Mouse (Mus musculus): Measurements from ENCODE around the gene Ddah2. TPM values are rescaled to one million over a fixed set of nuclear protein-coding genes. Genes with fewer than 3 reads are reported as not detected.
"Not testable (repeated sequence)": the region's sequence is repeated elsewhere in the genome, so short reads cannot be mapped to it uniquely, and the experiment has no call there.

The Ddah2 gene
- polyA plus RNA-seq, 1 experiment from 2014 or later, result 376 TPM

DNA sequence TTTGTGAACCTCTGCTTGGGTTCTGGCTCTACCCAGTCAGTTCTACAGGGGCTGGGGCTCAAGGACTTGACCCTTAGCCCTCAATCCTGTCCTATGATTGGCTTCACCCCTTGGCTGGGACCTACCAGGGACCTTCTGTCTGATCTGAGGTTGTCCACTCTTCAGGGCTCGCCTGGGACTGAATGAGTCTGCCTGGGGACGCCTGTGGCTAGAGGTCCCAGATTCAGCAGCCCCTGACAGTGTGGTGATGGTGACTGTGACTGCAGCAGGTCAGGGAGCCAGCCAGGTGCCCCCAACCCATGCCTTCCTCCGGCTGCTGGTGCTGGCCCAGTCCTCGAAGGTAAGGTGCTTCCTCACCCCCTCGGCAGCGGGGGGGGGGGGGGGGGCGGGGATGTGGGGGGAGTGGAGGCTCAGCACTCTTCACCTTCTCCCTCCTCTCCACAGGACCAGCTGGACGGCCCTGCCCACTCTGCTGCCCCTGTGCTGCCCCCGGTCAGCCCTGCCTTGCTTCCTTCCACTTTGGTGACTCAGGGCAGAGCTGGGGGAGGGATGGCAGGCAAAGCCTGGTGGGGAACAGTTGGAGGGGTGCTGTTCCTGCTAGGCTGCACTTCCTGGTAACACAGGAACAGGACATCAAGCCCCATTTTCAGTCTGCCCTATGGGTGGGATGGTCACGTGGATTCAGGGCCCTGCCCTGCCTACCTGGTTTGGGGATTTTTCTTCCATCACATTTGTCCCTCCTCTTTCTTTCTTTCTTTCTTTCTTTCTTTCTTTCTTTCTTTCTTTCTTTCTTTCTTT is 33.9 kb upstream of the Ddah2 start:
- 69% methylated on average over 5 of the region's 10 CpGs for WGBS
- no peak overlapping the region for H3K4me2 ChIP-seq (replicated peaks; ENCODE audit: low read depth, low read length)
- ATAC-seq (ENCODE audit: low FRiP score, low TSS enrichment), result no peak
- no peaks in the 10 kb centered on the region for H3K9me3 ChIP-seq (ENCODE audit: low read length)
- H3K36me3 ChIP-seq (ENCODE audit: insufficient read depth, low read length), result no peaks in the 10 kb centered on the region
- H3K27ac ChIP-seq (ENCODE audit: low read length), result no peak overlapping the region
- H3K4me1 ChIP-seq (ENCODE audit: insufficient read depth, low read length), result peaks cover 30% of the 10 kb centered on the region
- no peaks in the 10 kb centered on the region for H3K27me3 ChIP-seq (ENCODE audit: insufficient read depth, low read length)
- no peak overlapping the region for H3K9ac ChIP-seq (replicated peaks; ENCODE audit: low read length)
- H3K4me3 ChIP-seq (ENCODE audit: low read length), result no peak overlapping the region

DNA sequence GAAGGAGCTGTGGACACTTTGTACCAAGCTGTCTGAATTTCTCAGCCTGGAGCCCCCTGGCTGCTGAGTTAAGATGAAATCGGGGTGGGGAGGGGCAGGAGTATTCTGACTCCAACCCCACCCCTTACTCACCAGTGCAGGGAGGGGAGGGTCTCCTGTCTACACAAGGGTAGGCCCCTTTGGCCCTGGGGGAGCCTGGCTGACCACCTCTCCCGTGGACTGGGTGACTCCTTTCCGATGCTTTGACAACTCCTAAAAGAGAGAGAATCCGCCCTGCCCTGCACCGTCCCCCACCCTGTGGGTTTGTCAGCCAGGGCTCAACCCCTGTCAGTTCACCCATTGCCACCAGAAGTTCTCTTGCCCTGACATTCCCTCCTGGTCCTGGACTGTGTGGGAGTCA is 32.6 kb upstream of the Ddah2 start:
- Histone ChIP-seq H3K27me3 (ENCODE audit: insufficient read depth, low read length) (no peaks in the 10 kb centered on the region), H3K4me2 (replicated peaks; ENCODE audit: low read depth, low read length) (no peak overlapping the region), H3K9ac (replicated peaks; ENCODE audit: low read length) (peak overlapping the region; percentile 7), H3K4me1 (ENCODE audit: insufficient read depth, low read length) (peaks cover 30% of the 10 kb centered on the region), H3K27ac (ENCODE audit: low read length) (no peak overlapping the region), H3K4me3 (ENCODE audit: low read length) (no peak overlapping the region), H3K9me3 (ENCODE audit: low read length) (no peaks in the 10 kb centered on the region), H3K36me3 (ENCODE audit: insufficient read depth, low read length) (no peaks in the 10 kb centered on the region)
- WGBS, result 62% methylated on average over 5 of the region's 5 CpGs
- no peak for ATAC-seq (ENCODE audit: low FRiP score, low TSS enrichment)

DNA sequence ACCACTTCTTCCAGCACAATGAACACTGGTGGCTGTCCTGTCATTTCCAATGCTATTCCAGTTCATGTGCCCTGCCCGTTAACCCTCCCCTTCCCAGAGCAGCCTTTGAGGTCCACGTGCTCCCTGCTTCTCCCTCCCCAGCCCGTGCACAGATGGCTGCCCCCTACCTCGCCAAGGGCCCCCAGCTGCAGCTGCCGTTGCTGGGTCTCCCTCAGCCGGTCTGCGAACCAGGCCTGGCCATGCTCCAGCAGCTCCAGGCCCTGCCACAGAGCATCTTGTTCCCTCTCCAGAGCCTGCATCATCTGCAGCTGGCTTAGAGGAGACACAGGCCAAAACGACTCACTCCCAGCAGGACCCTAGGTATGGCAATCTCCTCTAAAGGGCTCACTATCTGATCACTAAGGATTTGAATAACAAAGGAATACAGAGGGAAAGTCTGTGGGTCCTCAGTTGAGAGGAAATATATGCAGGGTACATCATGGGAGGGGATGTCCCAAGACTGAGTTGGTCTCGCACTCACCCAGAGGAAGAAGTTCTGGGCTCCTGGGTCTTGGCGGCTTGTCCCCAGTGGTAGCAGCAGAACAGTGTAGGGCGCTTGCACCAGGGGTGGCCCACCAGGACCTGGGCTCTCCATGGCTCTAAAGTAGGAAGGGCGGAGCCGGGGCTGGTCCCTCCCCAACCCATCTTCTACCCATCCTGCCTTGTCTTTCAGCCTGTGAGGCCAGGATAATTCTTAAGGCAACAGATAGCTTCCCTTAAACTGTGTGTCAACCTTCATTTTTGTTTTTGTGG is 31.4 kb upstream of the Ddah2 start, which contains the start of gene Sapcd1:
Sapcd1 (minus strand) TSS at position 740 of the 792 bp plus-strand sequence.
- no peaks in the 10 kb centered on the region for H3K36me3 ChIP-seq (ENCODE audit: insufficient read depth, low read length)
- no peaks in the 10 kb centered on the region for H3K27me3 ChIP-seq (ENCODE audit: insufficient read depth, low read length)
- peak within 1 kb of the TSS; percentile 42 for H3K9ac ChIP-seq (replicated peaks; ENCODE audit: low read length)
- H3K4me3 ChIP-seq (ENCODE audit: low read length), result no peak within 1 kb of the TSS
- no peaks in the 10 kb centered on the region for H3K9me3 ChIP-seq (ENCODE audit: low read length)
- H3K27ac ChIP-seq (ENCODE audit: low read length), result peak within 1 kb of the TSS; percentile 35; the same call in 1 of the 2 replicates
- H3K4me1 ChIP-seq (ENCODE audit: insufficient read depth, low read length), result peaks cover 25% of the 10 kb centered on the region
- 35% methylated on average over 13 of the region's 13 CpGs for WGBS
- 0 out of 2 replicates have a peak within 1 kb of the TSS, but pooled peaks have one; percentile 12 for H3K4me2 ChIP-seq (replicated peaks; ENCODE audit: low read depth, low read length)
- peak; percentile 46 for ATAC-seq (ENCODE audit: low FRiP score, low TSS enrichment)

DNA sequence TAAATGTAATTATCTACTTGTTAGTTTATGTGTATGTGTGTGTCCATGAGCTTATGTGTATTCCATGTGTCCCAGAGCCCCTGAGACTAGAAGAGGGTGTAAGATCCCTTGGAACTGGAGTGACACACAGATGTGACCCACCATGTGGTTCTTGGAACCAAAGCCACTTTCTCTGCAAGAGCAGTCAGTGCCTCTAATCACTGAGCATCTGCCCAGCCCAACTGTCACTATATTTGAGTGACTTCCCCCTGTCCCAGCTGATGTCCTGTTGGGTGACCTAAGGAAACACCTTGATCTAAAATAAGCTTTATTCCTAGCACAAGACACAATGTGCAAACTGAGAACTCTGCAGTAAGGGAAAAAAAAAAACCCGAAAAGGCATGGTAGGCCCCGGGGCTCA is 30.5 kb upstream of the Ddah2 start:
- no peak overlapping the region for H3K4me3 ChIP-seq (ENCODE audit: low read length)
- no peaks in the 10 kb centered on the region for H3K27me3 ChIP-seq (ENCODE audit: insufficient read depth, low read length)
- H3K4me2 ChIP-seq (replicated peaks; ENCODE audit: low read depth, low read length), result no peak overlapping the region
- no peaks in the 10 kb centered on the region for H3K36me3 ChIP-seq (ENCODE audit: insufficient read depth, low read length)
- no peak overlapping the region for H3K9ac ChIP-seq (replicated peaks; ENCODE audit: low read length)
- ATAC-seq (ENCODE audit: low FRiP score, low TSS enrichment), result no peak
- H3K27ac ChIP-seq (ENCODE audit: low read length), result no peak overlapping the region
- no peaks in the 10 kb centered on the region for H3K9me3 ChIP-seq (ENCODE audit: low read length)
- 59% methylated on average over 2 of the region's 2 CpGs for WGBS
- peaks cover 25% of the 10 kb centered on the region for H3K4me1 ChIP-seq (ENCODE audit: insufficient read depth, low read length)

DNA sequence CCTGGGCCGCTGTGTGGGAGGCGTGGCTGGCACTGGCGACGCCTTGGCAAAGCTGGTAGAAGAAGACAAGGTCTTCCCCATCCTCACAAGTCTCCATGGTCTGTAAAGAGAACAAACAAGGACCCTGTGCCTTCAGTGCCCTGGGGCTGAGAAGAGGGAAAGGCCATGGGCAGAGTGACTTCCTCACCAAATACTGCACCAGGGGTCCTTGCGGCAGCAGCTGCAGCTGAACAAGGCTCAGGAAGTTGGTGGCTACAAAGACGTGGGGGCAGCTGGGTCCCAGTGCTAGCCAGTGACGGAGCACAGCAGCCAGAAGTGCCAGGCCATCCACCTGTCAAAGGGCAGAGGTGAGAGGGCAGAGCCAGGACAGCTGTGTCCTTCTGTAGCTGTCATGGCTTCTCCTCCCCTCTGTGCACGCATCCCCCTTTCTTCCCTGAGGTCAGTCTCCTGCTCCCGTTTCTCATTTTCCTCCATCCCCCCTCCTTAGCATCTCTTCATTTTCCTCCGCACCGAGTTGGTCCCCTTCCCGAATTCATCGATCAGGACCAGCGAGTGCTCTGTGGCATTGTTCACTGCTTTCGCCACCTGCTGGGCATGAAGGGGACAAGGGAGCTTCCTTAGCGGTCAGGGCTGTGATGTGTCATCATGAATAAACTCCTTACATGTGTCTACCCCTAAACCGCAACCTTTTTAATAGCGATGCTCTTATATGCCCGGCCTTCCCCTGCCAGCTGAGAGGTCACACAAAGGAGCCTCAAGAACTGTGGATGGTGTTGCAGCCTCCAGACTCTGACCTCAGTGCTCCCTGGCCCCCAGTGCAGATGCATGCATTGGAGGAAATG is 28.9 kb upstream of the Ddah2 start:
- Histone ChIP-seq H3K4me2 (replicated peaks; ENCODE audit: low read depth, low read length) (no peak overlapping the region), H3K9ac (replicated peaks; ENCODE audit: low read length) (no peak overlapping the region), H3K4me3 (ENCODE audit: low read length) (no peak overlapping the region), H3K9me3 (ENCODE audit: low read length) (no peaks in the 10 kb centered on the region), H3K4me1 (ENCODE audit: insufficient read depth, low read length) (peaks cover 20% of the 10 kb centered on the region), H3K27ac (ENCODE audit: low read length) (no peak overlapping the region), H3K27me3 (ENCODE audit: insufficient read depth, low read length) (no peaks in the 10 kb centered on the region), H3K36me3 (ENCODE audit: insufficient read depth, low read length) (no peaks in the 10 kb centered on the region)
- ATAC-seq (ENCODE audit: low FRiP score, low TSS enrichment), result no peak
- WGBS, result 35% methylated on average over 19 of the region's 19 CpGs

DNA sequence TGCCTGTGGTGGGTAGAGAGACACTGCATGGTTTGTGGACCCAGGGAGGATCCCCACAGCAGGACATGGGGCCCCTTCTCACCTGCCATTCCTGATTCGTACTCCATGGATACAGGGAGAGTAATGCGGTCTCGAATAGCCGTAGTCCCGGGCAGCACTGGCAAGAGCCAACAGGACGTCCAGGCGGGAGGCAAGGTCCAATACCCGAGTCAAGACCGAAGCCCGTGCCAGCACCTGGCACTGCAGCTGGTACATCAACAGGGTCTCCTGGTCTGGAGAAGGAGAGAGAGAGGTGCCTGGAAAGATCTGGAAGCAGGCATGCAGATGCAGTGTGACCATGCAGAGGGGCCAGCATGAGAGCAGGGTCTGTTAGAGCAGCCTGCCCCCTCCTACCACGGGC is 27.6 kb upstream of the Ddah2 start:
- no peak overlapping the region for H3K9ac ChIP-seq (replicated peaks; ENCODE audit: low read length)
- H3K4me3 ChIP-seq (ENCODE audit: low read length), result no peak overlapping the region
- no peak for ATAC-seq (ENCODE audit: low FRiP score, low TSS enrichment)
- H3K4me2 ChIP-seq (replicated peaks; ENCODE audit: low read depth, low read length), result no peak overlapping the region
- 92% methylated on average over 11 of the region's 11 CpGs for WGBS
- no peaks in the 10 kb centered on the region for H3K9me3 ChIP-seq (ENCODE audit: low read length)
- H3K27me3 ChIP-seq (ENCODE audit: insufficient read depth, low read length), result no peaks in the 10 kb centered on the region
- H3K36me3 ChIP-seq (ENCODE audit: insufficient read depth, low read length), result no peaks in the 10 kb centered on the region
- peaks cover 13% of the 10 kb centered on the region; the same call in 1 of the 2 replicates for H3K4me1 ChIP-seq (ENCODE audit: insufficient read depth, low read length)
- H3K27ac ChIP-seq (ENCODE audit: low read length), result no peak overlapping the region

DNA sequence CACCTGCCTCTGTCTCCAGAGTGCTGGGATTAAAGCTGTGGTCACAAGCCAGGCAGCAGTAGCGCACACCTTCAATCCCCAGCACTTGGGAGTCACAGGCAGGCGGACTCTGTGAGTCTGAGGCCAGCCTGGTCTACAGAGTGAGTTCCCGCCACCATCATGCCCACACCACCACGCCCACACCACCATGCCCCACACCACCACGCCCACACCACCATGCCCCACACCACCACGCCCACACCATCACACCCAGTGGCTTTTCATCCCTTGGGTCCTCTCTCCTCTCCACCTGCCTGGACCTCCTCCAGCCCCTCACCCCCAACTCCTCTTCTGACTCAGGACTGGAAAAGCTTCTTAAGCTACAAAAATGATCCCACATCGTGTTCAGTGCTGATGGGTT is 27.0 kb upstream of the Ddah2 start:
- no peaks in the 10 kb centered on the region for H3K9me3 ChIP-seq (ENCODE audit: low read length)
- no peak overlapping the region for H3K27ac ChIP-seq (ENCODE audit: low read length)
- ATAC-seq (ENCODE audit: low FRiP score, low TSS enrichment), result no peak
- peaks cover 10% of the 10 kb centered on the region; the same call in 1 of the 2 replicates for H3K4me1 ChIP-seq (ENCODE audit: insufficient read depth, low read length)
- no peak overlapping the region for H3K4me2 ChIP-seq (replicated peaks; ENCODE audit: low read depth, low read length)
- H3K27me3 ChIP-seq (ENCODE audit: insufficient read depth, low read length), result no peaks in the 10 kb centered on the region
- 81% methylated on average over 7 of the region's 7 CpGs for WGBS
- H3K4me3 ChIP-seq (ENCODE audit: low read length), result no peak overlapping the region
- no peak overlapping the region for H3K9ac ChIP-seq (replicated peaks; ENCODE audit: low read length)
- no peaks in the 10 kb centered on the region for H3K36me3 ChIP-seq (ENCODE audit: insufficient read depth, low read length)

DNA sequence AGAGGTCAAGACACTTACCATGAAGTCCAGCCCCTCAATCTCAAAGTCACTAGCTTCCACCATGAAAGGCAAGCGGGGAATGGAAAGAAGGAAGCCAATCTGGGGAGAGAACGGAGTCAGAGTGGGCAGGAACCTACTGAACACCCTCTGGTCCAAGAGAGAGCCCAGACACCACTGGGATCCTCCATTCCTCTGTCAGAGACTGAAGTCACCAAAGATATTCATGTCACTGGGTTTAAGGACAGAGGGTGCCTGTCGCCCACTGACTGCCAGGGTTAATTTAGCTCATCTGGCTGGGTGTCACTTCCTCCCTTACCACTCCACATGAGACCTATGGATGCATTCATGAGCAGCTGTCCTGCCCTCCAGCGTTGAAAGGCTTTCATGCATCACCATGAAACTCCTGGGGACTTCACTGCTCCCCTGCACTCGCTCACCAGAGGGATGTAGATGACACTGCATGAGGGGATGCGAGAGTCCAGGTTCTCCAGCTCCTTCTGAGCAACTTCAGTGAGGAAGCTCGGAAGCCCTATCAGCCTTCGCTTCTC is 26.4 kb upstream of the Ddah2 start:
- Histone ChIP-seq H3K9ac (replicated peaks; ENCODE audit: low read length) (no peak overlapping the region), H3K27me3 (ENCODE audit: insufficient read depth, low read length) (no peaks in the 10 kb centered on the region), H3K36me3 (ENCODE audit: insufficient read depth, low read length) (no peaks in the 10 kb centered on the region), H3K9me3 (ENCODE audit: low read length) (no peaks in the 10 kb centered on the region), H3K4me1 (ENCODE audit: insufficient read depth, low read length) (peaks cover 6% of the 10 kb centered on the region; the same call in 1 of the 2 replicates), H3K4me3 (ENCODE audit: low read length) (no peak overlapping the region), H3K27ac (ENCODE audit: low read length) (no peak overlapping the region), H3K4me2 (replicated peaks; ENCODE audit: low read depth, low read length) (no peak overlapping the region)
- 75% methylated on average over 8 of the region's 8 CpGs for WGBS
- ATAC-seq (ENCODE audit: low FRiP score, low TSS enrichment), result no peak

DNA sequence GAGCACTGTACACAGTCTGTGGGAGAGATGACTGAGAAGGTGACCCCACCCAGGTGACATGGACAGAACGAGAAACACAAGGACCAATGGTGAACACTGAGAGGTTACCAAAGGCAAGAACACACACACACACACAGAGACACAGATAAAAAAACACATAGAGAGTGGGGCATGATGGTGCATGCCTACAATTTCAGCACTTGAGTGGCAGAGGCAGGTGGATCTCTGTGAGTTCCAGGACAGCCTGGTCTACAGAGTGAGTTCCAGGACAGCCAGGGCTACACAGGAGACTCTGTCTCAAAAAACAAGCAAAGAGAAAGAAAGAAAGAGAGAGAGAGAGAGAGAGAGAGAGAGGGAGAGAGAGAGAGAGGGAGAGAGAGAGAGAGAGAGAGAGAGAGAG is 25.1 kb upstream of the Ddah2 start:
- H3K27ac ChIP-seq (ENCODE audit: low read length); H3K4me2 ChIP-seq (replicated peaks; ENCODE audit: low read depth, low read length); H3K9ac ChIP-seq (replicated peaks; ENCODE audit: low read length); H3K4me3 ChIP-seq (ENCODE audit: low read length); H3K36me3 ChIP-seq (ENCODE audit: insufficient read depth, low read length); H3K9me3 ChIP-seq (ENCODE audit: low read length); H3K4me1 ChIP-seq (ENCODE audit: insufficient read depth, low read length); H3K27me3 ChIP-seq (ENCODE audit: insufficient read depth, low read length); ATAC-seq (ENCODE audit: low FRiP score, low TSS enrichment): not testable (repeated sequence)
- WGBS, result 60% methylated on average over 1 of the region's 1 CpGs
